Mouse (Mus musculus) G1E (cell line): ENCODE measurements around the gene Pear1.

Source experiments
- CTCF ChIP-seq: IDR thresholded peaks from 2 replicates; pipeline ENCODE4 v1.5.1; 2012; ENCODE audit warnings: low read depth, low read length, inconsistent platforms, mixed read lengths
- GATA1 ChIP-seq: IDR thresholded peaks from 2 replicates; pipeline ENCODE4 v1.6.1; 2012; ENCODE audit warnings: borderline replicate concordance, low read length, inconsistent platforms, mixed read lengths
- POLR2AphosphoS5 ChIP-seq: IDR thresholded peaks from 2 replicates; pipeline ENCODE4 v1.6.1; 2012; ENCODE audit warnings: low read depth, low read length, inconsistent platforms; ENCODE audit not compliant: insufficient replicate concordance

GRCm38 (mm10) chr3:87849117-87849516 lies 25.0 kb upstream of the Pear1 start:
- TF ChIP-seq CTCF (no peak), GATA1 (no peak), POLR2AphosphoS5 (no peak)
